Mouse (Mus musculus): ENCODE measurements at regions not wholly inside any gene's neighbourhood (a gene's known extent, or its start where the extent isn't known, plus 50 kb on each side); places are given as distances from the start of the nearest gene placed in this dataset.

DNA sequence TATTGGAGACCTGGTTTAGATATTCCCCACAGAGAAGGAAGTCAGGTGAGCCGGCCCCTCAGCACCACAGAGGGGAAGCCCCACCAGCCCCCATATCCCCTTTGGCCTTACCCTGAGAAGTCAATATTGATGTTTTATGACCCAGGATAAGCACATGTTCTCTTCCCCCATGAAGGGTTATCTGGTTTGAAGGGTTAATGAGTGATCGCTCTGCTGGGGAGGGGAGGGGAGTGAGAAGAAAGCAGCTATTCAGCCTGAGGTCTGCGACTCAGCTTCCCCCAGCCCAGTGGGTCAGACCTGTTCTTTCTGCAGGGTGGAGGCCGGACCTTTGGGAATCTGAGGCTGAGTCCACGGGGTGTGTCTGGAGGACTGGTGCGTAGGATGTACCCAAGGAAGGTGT is 152.4 kb upstream of the Haao start:
- no peak for TF ChIP-seq CTCF (IDR thresholded peaks at IDR 0.05; ENCODE audit: low read depth, low read length)
- no peak for TF ChIP-seq POLR2A (IDR thresholded peaks at IDR 0.05; ENCODE audit: borderline replicate concordance, low read depth, low read length)
